Mouse (Mus musculus) layer of hippocampus, postnatal 36 days (tissue): ENCODE data around the gene Rdm1. TPM values are rescaled to one million over a fixed set of nuclear protein-coding genes. Genes with fewer than 3 reads are reported as not detected.
"Not testable (repeated sequence)": the region's sequence is repeated elsewhere in the genome, so short reads cannot be mapped to it uniquely, and the experiment has no call there.

ENCODE experiments used
- DNase-seq, 2 experiments: peaks; one replicate each; pipeline ENCODE4 v3.0.0; 2022
- total RNA-seq, 2 experiments: library from RNA; stranded (reverse); gene quantifications; 2 replicates each; pipeline ENCODE4 v1.2.3; 2021

Gene Rdm1
- total RNA-seq, 2 experiments from 2014 or later = 6.7 to 9.4 TPM

DNA sequence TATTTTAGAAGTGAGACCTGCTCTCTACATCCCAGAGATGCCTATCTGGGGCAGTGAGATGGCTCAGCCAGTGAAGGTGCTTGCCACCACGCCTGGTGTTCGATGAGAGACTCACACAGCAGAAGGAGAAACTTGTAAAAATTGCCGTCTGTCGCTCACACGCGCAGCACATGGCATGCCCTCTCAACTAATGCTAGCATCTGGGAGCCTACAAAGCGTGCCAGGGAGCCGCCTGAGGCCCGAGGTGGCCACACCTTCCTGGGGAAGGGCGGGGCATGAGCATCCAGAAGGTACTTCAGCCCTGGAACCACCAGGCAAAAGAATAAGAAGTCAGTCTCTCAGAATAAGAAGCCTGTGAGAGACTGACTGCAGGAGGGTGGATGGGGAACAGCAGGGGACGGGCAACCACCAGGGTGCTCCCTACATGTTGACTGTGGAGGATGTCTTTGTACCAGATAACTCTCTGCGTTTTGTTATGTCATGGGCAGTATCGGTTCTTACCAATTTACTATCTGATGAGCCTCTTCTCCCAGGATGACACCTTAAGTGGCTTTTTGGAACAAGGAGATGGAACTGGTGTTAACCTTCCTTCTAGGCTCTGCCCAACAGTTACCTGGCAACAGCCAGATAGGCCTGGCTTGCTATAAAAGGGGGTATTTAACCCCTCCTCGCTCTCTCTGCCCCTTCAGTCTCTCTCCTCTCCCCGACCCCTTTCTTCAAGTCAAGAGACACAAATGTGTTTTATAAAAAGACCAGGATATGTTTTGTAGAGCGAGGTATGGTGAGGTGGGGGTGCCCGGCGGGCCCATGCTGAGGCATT lies 9.8 kb upstream of the Rdm1 start:
- no peak for DNase-seq

DNA sequence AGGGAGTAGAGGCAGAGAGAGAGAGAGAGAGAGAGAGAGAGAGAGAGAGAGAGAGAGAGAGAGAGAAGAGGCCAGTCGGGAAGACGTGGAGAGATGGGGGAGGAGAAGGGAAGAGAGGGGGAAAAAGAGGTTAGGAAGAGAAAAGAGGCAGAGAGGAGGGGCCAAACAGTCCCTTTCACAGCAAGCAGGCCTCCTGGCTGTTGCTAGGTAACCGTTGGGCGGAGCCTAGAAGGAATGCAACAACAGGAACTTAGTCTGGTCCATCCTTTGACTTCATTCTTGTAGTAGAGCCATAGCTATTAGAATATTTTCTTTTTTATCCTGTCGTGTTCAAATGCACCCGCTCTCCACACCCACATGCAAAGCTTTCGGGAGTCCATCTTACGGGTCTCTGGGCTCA lies 9.1 kb upstream of the Rdm1 start:
- no peak for DNase-seq

DNA sequence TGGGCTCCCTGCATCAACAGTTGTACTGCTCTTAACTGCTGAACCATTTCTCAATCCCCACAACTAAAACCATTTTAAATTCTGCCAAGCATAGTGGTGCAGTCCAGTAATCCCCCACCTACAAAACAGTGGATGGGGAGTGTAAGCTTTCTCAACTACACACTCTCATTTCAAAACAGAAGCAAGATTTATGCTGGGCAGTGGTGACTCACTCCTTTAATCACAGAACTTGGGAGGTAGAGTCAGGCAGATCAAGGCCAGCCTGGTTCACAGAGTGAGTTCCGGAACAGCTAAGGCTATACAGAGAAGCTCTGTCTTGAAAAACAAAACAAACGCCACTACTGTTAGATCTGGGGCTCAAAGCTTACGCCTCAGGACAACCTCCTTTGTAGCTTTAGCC lies 8.4 kb upstream of the Rdm1 start:
- DNase-seq = no peak

DNA sequence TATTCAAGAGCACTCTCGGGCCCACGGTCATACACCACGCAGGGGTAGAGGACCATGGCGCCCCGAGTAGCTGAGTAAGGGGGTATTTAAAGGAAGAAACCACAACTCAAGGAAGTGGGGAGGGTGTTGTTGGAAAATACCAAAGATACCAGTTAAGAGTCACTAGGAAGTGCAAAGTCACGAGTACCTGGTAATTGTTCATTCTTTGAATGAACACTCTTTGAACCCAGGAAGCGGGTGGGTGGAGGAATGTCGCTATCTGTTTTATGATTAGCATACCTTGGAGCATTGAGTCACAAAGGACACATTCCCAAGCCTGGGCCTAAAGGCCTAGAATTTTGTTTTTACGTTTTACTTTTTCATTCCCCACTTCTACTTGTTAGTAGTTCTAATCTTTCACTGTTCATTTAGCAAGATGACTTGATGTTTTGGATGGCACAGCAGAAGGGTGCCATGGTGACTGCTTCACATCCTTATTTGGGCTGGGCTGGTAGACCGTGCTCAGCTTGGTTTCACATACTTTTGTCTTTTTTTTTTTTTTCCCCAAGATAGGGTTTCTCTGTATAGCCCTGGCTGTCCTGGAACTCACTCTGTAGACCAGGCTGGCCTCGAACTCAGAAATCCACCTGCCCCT lies 6.9 kb upstream of the Rdm1 start:
- DNase-seq = not testable (repeated sequence)

DNA sequence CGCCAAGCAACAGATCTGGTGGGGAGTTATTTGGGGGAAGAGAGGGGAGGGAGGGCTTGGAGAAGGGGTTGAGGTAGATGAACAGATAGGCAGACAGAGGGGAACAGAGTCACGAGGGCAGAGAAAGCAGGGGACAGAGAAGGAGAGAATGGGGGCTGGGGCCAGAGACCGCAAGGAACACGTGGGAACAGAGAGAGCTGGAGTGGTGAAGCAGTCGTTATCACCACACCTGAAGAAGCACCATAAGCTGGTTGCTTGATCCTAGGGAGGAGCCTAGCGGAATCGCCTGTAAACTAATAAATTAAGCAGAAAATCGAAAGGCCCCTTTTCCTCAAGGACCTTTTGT lies 373 bp upstream of the Rdm1 start:
- peak in 1 of 2 experiments; percentile 16 for DNase-seq

DNA sequence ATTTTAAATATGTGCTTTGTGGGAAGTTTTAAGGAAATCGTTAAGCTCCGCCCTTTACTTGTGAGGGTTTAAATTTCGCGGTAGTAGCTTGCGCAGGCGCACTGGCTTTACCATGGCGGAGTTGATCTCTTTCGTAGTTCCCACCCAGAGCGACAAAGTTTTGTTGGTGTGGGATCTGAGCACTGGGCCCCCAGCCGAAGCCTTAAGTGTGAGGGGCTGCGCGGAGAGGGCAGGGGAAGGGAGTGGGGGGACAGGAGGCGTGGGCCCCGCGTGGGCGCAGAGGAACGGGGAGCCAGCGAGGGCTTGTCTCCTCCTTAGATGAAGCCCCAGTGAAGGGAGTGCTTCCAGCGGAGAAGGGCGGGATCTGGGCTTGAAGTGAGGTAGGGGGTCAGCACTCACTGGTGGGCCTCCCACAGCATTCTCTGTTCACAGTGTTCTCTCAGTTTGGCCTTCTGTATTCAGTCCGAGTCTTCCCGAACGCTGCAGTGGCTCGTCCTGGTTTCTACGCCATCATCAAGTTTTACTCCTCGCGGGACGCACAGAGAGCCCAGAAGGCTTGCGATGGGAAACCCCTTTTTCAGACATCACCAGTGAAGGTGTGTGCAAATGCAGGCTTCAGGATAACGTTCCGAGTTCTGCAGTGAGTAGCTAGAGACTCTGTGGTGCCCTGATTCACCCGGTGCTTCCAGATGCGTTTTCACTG lies 1.0 kb downstream of the Rdm1 start:
- peak; percentile 79 to 85 for DNase-seq

DNA sequence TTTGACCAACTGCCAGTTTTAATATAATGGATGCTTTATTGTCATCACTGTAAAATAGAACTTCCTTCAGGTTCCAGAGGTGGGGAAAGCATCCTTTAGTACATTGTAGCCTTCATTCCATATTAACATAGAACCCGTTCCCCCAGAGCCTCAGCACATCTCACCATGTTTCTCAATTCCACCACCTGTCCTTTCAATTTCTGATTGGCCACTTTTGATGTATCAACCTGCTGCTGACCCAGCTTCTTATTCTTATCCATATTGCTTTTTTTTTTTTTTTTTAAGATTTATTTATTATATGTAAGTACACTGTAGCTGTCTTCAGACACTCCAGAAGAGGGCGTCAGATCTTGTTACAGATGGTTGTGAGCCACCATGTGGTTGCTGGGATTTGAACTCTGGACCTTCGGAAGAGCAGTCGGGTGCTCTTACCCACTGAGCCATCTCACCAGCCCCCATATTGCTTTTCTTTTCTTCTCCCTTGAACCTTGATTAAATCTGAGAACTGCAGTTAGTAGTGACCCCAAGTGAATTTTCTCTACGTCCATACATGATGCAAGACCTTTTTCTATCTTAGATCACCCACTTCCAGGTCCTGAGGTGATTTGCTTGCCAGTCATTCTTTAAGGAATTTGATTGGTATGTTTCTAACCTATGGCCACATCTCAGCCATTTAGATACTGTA lies 1.9 kb downstream of the Rdm1 start:
- not testable (repeated sequence) for DNase-seq

DNA sequence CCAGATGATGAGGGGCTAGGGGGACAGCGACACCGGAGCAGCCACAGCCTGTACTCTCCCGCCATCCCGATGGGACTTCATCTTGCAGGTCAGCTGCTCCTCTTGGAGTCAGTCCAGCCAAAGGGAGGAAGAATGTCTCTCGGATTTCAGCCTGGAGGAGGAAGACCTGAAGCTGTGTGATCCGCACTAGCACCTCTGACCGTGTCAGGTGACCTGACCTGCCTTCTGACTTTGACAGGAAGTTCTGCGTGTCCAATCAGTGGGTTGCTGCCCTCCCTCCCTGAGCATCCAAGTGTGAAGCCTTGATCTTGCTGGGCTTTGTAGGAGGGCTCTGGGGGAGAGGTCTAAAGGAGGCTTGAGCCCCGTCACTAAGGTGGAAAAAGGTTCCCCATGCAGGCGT lies 8.7 kb downstream of the Rdm1 start:
- DNase-seq = no peak

DNA sequence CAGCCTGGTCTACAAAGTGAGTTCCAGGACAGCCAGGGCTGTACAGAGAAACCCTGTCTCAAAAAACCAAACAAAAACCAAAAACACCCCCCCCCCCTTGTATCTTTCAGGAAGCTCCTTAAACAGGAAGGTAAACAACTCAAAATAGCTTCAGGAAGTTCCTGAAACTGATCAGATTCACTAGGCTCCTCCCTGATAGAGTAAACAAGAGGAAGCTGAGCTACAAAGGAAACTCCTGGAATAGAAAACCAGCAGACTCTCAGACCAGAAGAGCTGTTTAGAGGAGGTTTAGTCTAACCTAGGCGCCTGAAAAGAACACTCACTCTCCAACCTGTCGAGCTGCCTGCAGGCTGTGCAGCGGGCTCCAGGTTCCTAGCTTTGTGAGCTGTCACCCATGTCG lies 12.8 kb downstream of the Rdm1 start:
- DNase-seq = no peak

DNA sequence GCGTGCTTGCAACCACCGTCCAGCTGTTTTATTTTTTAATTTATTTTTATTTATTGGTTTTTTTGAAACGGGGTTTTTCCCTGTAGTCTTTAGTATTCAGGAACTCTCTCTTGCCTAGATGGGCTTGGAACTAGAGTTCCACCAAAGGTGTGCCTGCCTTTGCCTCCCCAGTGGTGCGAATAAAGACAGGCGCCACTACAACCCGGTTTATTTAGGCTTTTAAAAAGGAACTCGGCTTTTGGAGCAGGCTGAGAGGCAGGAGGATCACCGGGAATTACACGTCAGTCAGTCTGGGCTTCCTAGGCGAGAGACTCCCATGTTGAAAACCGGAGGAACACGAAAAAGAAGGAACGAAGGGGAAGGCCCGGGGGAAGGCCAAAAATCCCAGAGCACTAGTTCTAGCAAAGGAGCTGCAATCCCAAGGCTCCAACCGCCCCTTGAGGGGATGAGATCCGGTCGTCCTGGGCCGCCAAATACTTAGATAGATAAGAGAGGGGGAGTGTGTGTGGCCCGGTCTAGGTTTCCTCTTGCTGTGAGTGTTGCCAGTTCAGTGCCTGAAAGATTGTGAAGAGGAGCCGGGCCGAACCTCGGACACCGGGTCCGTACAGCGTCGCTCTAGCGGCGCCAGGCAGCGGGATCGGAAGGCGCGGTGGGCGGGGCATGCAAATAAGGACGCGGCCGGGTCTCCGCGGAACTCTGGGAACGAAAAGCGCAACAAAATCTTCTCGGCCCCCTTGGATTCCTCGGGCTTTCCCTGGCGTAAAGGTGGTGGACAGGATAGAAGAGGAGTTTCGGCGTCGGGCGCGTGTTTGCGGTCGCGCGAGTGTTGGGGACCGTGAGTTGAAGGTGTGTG lies 14.1 kb downstream of the Rdm1 start:
- DNase-seq = peak; percentile 74 to 78

DNA sequence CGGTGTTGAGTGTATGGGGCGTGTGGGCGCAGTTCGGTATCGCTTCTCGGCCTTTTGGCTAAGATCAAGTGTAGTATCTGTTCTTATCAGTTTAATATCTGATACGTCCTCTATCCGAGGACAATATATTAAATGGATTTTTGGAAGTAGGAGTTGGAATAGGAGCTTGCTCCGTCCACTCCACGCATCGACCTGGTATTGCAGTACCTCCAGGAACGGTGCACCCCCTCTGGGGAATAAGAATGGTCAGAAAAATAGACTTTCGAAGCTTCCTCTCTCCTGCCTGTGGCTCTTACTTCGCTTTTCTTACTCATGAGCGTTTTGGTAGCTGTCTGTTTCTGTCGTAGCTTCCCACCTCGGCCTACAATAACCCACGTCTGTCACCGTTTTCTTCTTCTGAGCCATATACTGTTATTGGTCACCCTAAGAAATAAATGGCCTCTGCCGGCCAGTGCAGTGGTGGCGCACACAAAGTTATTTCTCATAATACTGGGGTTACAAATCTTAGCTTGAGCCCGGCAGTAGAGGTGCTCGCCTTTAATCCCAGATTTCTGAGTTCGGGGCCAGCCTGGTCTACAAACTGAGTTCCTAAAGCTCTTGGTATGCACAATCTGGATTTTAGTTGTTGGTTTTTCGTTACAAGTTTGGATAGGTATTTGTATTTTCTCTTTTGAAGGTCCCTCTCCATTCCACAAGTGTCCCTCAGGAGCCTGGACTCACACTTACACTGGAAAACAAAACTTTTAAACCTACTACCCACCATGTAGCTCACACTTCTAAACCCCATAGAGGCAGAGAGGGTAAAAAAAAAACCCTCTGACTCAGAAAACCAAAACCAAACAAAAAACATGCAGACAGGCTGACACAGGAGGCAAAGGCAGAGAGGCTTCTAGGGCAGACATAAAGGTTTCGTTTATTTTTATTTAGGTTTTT lies 15.0 kb downstream of the Rdm1 start:
- DNase-seq = peak in 1 of 2 experiments; percentile 10

DNA sequence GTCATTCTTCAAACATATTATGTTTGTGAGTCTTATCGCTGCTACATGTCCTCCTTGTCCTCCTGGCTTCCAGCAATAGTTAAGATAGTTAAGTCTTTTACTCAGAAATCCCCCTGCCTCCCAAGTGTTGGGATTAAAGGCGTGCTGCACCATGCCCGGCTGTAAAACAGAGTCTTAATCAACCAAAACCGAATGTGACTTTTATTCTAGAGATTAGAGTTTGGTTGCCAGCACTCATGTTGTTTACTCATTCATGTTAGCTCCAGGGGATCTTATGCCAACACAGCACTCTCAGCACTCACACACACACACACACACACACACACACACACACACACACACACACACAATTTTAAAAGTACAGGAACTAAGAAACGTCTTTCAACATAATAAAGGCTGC lies 15.9 kb downstream of the Rdm1 start:
- no peak for DNase-seq

DNA sequence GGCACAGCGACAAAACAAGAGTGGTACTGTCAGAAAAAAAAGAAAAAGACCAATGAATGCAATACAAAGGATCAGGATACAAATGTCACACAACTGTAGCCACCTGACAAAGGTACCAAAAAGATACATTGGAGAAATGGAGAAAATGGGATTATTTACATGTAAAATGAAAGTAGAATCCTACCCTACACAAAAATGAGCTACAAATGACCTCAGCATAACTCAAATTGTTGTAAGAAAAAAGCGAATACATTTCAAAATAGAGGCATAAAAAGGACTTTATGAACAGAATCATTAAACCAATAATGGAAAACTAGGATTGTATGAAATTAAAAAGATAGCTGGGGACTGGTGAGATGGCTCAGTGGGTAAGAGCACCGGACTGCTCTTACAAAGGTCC lies 17.6 kb downstream of the Rdm1 start:
- DNase-seq = no peak

DNA sequence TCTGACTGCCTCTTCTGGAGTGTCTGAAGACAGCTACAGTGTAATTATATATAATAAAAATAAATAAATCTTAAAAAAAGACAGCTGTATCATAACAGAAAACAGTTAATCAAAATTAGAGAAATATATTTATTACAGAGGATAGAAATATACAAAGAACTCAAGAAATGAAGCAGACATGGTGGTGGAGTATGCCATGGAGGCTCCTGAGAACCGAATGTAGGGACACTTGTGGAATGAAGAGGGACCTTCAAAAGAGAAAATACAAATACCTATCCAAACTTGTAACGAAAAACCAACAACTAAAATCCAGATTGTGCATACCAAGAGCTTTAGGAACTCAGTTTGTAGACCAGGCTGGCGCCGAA lies 18.0 kb downstream of the Rdm1 start:
- DNase-seq = not testable (repeated sequence)

DNA sequence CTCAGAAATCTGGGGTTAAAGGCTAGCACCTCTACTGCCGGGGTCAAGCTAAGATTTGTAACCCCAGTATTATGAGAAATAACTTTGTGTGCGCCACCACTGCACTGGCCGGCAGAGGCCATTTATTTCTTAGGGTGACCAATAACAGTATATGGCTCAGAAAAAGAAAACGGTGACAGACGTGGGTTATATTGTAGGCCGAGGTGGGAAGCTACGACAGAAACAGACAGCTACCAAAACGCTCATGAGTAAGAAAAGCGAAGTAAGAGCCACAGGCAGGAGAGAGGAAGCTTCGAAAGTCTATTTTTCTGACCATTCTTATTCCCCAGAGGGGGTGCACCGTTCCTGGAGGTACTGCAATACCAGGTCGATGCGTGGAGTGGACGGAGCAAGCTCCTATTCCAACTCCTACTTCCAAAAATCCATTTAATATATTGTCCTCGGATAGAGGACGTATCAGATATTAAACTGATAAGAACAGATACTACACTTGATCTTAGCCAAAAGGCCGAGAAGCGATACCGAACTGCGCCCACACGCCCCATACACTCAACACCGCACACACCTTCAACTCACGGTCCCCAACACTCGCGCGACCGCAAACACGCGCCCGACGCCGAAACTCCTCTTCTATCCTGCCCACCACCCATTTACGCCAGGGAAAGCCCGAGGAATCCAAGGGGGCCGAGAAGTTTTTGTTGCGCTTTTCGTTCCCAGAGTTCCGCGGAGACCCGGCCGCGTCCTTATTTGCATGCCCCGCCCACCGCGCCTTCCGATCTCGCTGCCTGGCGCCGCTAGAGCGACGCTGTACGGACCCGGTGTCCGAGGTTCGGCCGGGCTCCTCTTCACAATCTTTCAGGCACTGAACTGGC lies 18.7 kb downstream of the Rdm1 start:
- peak; percentile 62 to 68 for DNase-seq

DNA sequence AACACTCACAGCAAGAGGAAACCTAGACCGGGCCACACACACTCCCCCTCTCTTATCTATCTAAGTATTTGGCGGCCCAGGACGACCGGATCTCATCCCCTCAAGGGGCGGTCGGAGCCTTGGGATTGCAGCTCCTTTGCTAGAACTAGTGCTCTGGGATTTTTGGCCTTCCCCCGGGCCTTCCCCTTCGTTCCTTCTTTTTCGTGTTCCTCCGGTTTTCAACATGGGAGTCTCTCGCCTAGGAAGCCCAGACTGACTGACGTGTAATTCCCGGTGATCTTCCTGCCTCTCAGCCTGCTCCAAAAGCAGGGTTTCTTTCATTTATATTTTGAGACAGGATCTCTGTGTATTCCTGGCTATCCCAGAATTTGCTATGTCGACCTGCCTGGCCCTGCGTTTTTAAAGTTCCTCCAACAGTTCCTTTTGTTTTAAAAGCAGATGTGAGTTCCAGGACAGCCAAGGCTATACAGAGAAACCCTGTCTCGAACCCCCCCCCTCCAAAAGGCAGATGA lies 19.3 kb downstream of the Rdm1 start:
- not testable (repeated sequence) for DNase-seq

DNA sequence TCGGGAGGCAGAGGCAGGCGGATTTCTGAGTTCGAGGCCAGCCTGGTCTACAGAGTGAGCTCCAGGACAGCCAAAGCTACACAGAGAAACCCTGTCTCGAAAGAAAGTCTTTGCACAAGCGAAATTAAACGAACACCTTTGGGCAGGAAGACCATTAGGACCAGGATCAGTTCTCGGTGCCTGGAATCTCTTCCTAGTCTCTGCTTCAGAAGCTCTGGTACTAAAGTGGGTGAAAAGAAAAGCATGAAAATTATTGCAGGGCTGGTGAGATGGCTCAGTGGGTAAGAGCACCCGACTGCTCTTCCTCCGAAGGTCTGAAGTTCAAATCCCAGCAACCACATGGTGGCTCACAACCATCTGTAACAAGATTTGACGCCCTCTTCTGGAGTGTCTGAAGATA lies 20.1 kb downstream of the Rdm1 start:
- DNase-seq = not testable (repeated sequence)

DNA sequence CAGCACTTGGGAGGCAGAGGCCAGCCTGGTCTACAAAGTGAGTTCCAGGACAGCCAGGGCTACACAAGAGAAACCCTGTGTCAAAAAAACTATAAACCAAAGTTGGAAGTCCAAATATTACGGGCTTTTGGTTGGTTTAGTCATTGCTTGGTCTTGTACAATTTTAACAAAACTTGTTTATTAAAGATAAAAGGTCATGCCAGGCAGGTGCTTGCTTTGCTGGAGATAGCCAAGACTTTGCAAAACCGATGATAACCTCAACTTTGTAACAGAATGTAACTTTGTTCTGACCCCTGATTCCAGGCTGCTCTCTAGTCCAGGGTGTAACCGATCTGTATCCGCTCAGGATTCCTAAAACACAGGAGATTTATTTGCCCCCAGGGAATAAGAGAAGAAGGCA lies 29.4 kb downstream of the Rdm1 start:
- DNase-seq = no peak

DNA sequence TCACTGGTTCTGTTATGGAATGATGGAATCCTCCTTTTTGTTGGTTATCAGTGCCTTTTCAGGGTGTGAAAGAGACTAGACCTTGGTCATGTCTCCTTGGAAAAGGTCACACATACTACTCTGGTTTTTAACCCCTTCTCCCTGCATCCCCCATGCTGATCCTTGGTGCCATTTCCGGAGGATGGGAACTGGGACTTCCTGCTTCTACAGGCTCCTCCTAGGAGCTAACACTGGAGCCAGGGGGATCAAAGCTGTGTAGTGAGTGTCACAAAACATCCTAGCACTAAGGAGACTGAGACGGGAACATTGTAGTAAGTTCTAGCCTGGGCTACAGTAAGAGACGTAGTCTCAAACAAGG lies 30.5 kb downstream of the Rdm1 start:
- no peak for DNase-seq
